Mouse (Mus musculus): ENCODE measurements at regions not wholly inside any gene's neighbourhood (a gene's known extent, or its start where the extent isn't known, plus 50 kb on each side); places are given as distances from the start of the nearest gene placed in this dataset.

- TF ChIP-seq CTCF (IDR thresholded peaks at IDR 0.05; ENCODE audit: extremely low read depth, insufficient read length, insufficient replicate concordance, low read depth, low read length) (no peak), POLR2A (IDR thresholded peaks at IDR 0.05; ENCODE audit: low read depth, low read length) (no peak)
Measured at GRCm38 (mm10) chr12:71522451-71522850, 212.8 kb downstream of the Dact1 start.

All from small intestine, adult 2 months (tissue).